Comparison of ENCODE assay signal across 8 mouse cellular contexts in the genomic region with DNA sequence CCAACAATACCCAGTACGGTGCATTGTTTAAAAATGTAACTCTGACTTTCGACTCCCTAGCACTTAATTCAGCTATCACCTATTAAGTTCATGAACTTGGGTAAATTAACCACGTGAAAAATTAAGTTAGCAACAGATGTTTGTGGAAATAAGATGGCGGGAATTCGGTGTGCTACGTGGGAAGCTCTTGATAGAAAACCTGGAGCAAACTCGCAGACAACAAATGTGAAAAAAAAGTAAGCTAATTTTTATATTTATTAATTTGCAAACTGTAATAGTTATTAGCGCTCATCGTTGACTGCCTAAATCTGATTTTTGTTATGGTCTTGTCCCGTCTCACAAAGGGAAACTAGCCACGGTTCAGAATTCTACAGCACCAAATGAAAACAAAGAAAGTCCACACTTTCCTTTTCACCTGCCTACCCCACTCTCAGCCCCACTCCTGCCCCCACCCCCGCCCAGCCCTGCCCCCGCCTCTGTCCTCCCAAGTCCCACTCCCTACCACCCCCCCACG. TPM values are rescaled to one million over a fixed set of nuclear protein-coding genes. Genes with fewer than 3 reads are reported as not detected.
A peak's percentile ranks its signal among the peaks of the same experiment; 100 is the strongest.
DNase-seq lines count a peak whose midpoint lies in the region; ATAC-seq and TF ChIP-seq lines count a peak whose summit lies in the region.
"Had no signal": no experiment of that assay in that cellular context is flagged by ENCODE, and none has a peak within 500 bp of the region (broad histone marks: within the 10 kb centered on the region; RNA-seq: fewer than 3 reads in every experiment).

No protein-coding gene starts in this region.

- no peak for TF ChIP-seq CTCF in lung, postnatal 0 days (IDR thresholded peaks at IDR 0.05)

- intact Hi-C loops in left cerebral cortex, postnatal 14 days (cut with DNase I) = no loop called here

- H3K9me3 ChIP-seq in lung, postnatal 0 days (ENCODE audit: low read length) = no peaks in the 10 kb centered on the region
- H3K9me3 ChIP-seq in embryonic facial prominence, embryonic 14.5 days (ENCODE audit: control insufficient read depth, low read length) = no peaks in the 10 kb centered on the region
- H3K9me3 ChIP-seq in limb, embryonic 14.5 days (ENCODE audit: control insufficient read depth, low read length) = no peaks in the 10 kb centered on the region
- no peaks in the 10 kb centered on the region for H3K9me3 ChIP-seq in stomach, embryonic 16.5 days (replicated peaks; ENCODE audit: control insufficient read depth, low read length)

- H3K27ac ChIP-seq in lung, postnatal 0 days (ENCODE audit: low read length) = peak overlapping the region; percentile 80
- peak overlapping the region; percentile 74 for H3K27ac ChIP-seq in embryonic facial prominence, embryonic 14.5 days (replicated peaks; ENCODE audit: low read depth, low read length)
- peak overlapping the region; percentile 81 for H3K27ac ChIP-seq in limb, embryonic 14.5 days (replicated peaks; ENCODE audit: low read depth, low read length)
- peak overlapping the region; percentile 78 for H3K27ac ChIP-seq in stomach, embryonic 16.5 days (ENCODE audit: low read length)

- H3K9ac ChIP-seq in lung, postnatal 0 days (replicated peaks; ENCODE audit: low read depth) = no peak overlapping the region; the same call in 1 of the 2 replicates
- peak overlapping the region; percentile 63 for H3K9ac ChIP-seq in embryonic facial prominence, embryonic 14.5 days (ENCODE audit: low read depth, low read length)
- peak overlapping the region; percentile 66 for H3K9ac ChIP-seq in limb, embryonic 14.5 days (ENCODE audit: low read depth, low read length, severe bottlenecking)
- peak overlapping the region; percentile 60 for H3K9ac ChIP-seq in stomach, embryonic 16.5 days (ENCODE audit: low read length)

- peaks cover 4% of the 10 kb centered on the region; the same call in 1 of the 2 replicates for H3K4me1 ChIP-seq in lung, postnatal 0 days (ENCODE audit: insufficient read depth, low read depth, low read length)
- H3K4me1 ChIP-seq in embryonic facial prominence, embryonic 14.5 days (ENCODE audit: control insufficient read depth, insufficient read depth, low read length) = peaks cover 8% of the 10 kb centered on the region; the same call in 1 of the 2 replicates
- peaks cover 6% of the 10 kb centered on the region for H3K4me1 ChIP-seq in limb, embryonic 14.5 days (ENCODE audit: control insufficient read depth, insufficient read depth, low read length)
- H3K4me1 ChIP-seq in stomach, embryonic 16.5 days (ENCODE audit: control insufficient read depth, insufficient read depth, low read length) = peaks cover 8% of the 10 kb centered on the region

- no peak for TF ChIP-seq POLR2A in limb, embryonic 14.5 days (IDR thresholded peaks at IDR 0.05; ENCODE audit: borderline replicate concordance, extremely low read depth, insufficient read depth, insufficient read length)

- DNase-seq in lung, postnatal 0 days (ENCODE audit: low spot score) = peak; percentile 67
- no peak for DNase-seq in lung, postnatal 36 days
- peak; percentile 61 for DNase-seq in embryonic facial prominence, embryonic 14.5 days (ENCODE audit: low spot score)
- DNase-seq in limb, embryonic 14.5 days (ENCODE audit: low spot score) = peak; percentile 56
- DNase-seq in adrenal gland, postnatal 4 days (ENCODE audit: low spot score in 2 of 2) = no peak
- DNase-seq in left cerebral cortex, postnatal 14 days (ENCODE audit: low spot score in 2 of 2) = no peak

- peak; percentile 35 for ATAC-seq in lung, postnatal 0 days
- peak; percentile 42 for ATAC-seq in embryonic facial prominence, embryonic 14.5 days (ENCODE audit: low read depth)
- ATAC-seq in limb, embryonic 14.5 days (ENCODE audit: low FRiP score, low read depth) = peak; percentile 38
- no peak; the same call in 1 of the 2 replicates for ATAC-seq in stomach, embryonic 16.5 days (ENCODE audit: insufficient read depth, low FRiP score)

- peak overlapping the region; percentile 89 for H3K4me2 ChIP-seq in lung, postnatal 0 days (replicated peaks; ENCODE audit: low read depth, low read length)
- H3K4me2 ChIP-seq in embryonic facial prominence, embryonic 14.5 days (ENCODE audit: low read depth, low read length) = peak overlapping the region; percentile 74
- peak overlapping the region; percentile 59 for H3K4me2 ChIP-seq in limb, embryonic 14.5 days (replicated peaks; ENCODE audit: low read depth, low read length, severe bottlenecking)
- H3K4me2 ChIP-seq in stomach, embryonic 16.5 days (ENCODE audit: low read depth, low read length) = peak overlapping the region; percentile 94

- WGBS in lung, postnatal 0 days = under 1% methylated on average over 14 of the region's 14 CpGs
- 1% methylated on average over 14 of the region's 14 CpGs for WGBS in embryonic facial prominence, embryonic 14.5 days
- WGBS in limb, embryonic 14.5 days = 1% methylated on average over 14 of the region's 14 CpGs
- 2% methylated on average over 14 of the region's 14 CpGs for WGBS in stomach, embryonic 16.5 days

- 0 out of 2 replicates have a peak, but pooled peaks cover 4% of the 10 kb centered on the region for H3K36me3 ChIP-seq in lung, postnatal 0 days (ENCODE audit: insufficient read depth, low read length)
- H3K36me3 ChIP-seq in embryonic facial prominence, embryonic 14.5 days (ENCODE audit: control insufficient read depth, insufficient read depth, low read length) = peaks cover 26% of the 10 kb centered on the region
- peaks cover 25% of the 10 kb centered on the region for H3K36me3 ChIP-seq in limb, embryonic 14.5 days (ENCODE audit: control insufficient read depth, insufficient read depth, low read length)
- peaks cover 10% of the 10 kb centered on the region for H3K36me3 ChIP-seq in stomach, embryonic 16.5 days (ENCODE audit: control insufficient read depth, insufficient read depth, low read length)

- TF ChIP-seq EP300 in lung, postnatal 0 days (IDR thresholded peaks at IDR 0.05) = no peak

- peak overlapping the region; percentile 69 for H3K4me3 ChIP-seq in lung, postnatal 0 days (ENCODE audit: low read depth, low read length)
- H3K4me3 ChIP-seq in embryonic facial prominence, embryonic 14.5 days (ENCODE audit: low read depth, low read length) = peak overlapping the region; percentile 79
- peak overlapping the region; percentile 73 for H3K4me3 ChIP-seq in limb, embryonic 14.5 days (replicated peaks; ENCODE audit: low read length)
- H3K4me3 ChIP-seq in stomach, embryonic 16.5 days (replicated peaks; ENCODE audit: low read length) = peak overlapping the region; percentile 87

- no peaks in the 10 kb centered on the region for H3K27me3 ChIP-seq in lung, postnatal 0 days (replicated peaks; ENCODE audit: insufficient read depth, low read length)
- H3K27me3 ChIP-seq in embryonic facial prominence, embryonic 14.5 days (replicated peaks; ENCODE audit: control insufficient read depth, insufficient read depth, low read length) = no peaks in the 10 kb centered on the region
- no peaks in the 10 kb centered on the region for H3K27me3 ChIP-seq in limb, embryonic 14.5 days (ENCODE audit: control insufficient read depth, insufficient read depth, low read length)
- H3K27me3 ChIP-seq in stomach, embryonic 16.5 days (ENCODE audit: control insufficient read depth, insufficient read depth, low read length) = no peaks in the 10 kb centered on the region

RNA-seq across cellular contexts. Expression of a gene that starts 0.6 kb away (rescaled TPM):
- 25.3 and 33.9 TPM in 2 replicates for polyA plus RNA-seq in lung, postnatal 0 days (2015; fragmentation: Nextera tagmentation; extraction: Ambion mirVana)
- 30.6 and 36.5 TPM in 2 replicates for polyA plus RNA-seq in embryonic facial prominence, embryonic 14.5 days (2014; fragmentation: Nextera tagmentation; extraction: Ambion mirVana)
- 45.9 and 47.9 TPM in 2 replicates for polyA plus RNA-seq in limb, embryonic 14.5 days (2012; rRNA removed)
- 42.7 and 46.5 TPM in 2 replicates for polyA plus RNA-seq in limb, embryonic 14.5 days (2014; fragmentation: Nextera tagmentation; extraction: Ambion mirVana)
- polyA plus RNA-seq in stomach, embryonic 16.5 days (2015; fragmentation: Nextera tagmentation; extraction: Ambion mirVana) = 49.7 and 57.7 TPM in 2 replicates
- 10 to 100 TPM; 37.5 to 44.2 TPM for total RNA-seq in adrenal gland, postnatal 4 days (2021)
- 10 to 100 TPM; 29.1 to 34.6 TPM for total RNA-seq in left cerebral cortex, postnatal 14 days (2021)

RNA-seq across cellular contexts. Expression of a gene that starts 8.6 kb away (rescaled TPM):
- polyA plus RNA-seq in lung, postnatal 0 days (2015; fragmentation: Nextera tagmentation; extraction: Ambion mirVana) = 3.7 and 3.8 TPM in 2 replicates
- polyA plus RNA-seq in embryonic facial prominence, embryonic 14.5 days (2014; fragmentation: Nextera tagmentation; extraction: Ambion mirVana) = 1.3 and 1.5 TPM in 2 replicates
- polyA plus RNA-seq in limb, embryonic 14.5 days (2012; rRNA removed) = 3.6 TPM in 2 replicates
- polyA plus RNA-seq in limb, embryonic 14.5 days (2014; fragmentation: Nextera tagmentation; extraction: Ambion mirVana) = 1.5 TPM in 2 replicates
- polyA plus RNA-seq in stomach, embryonic 16.5 days (2015; fragmentation: Nextera tagmentation; extraction: Ambion mirVana) = 0.89 and 0.98 TPM in 2 replicates
- under 1 TPM; 0.82 to 0.95 TPM for total RNA-seq in adrenal gland, postnatal 4 days (2021)
- total RNA-seq in left cerebral cortex, postnatal 14 days (2021) = 1 to 10 TPM; 3.8 to 4.3 TPM

RNA-seq across cellular contexts. Expression of a gene that starts 29.9 kb away (rescaled TPM):
- polyA plus RNA-seq in lung, postnatal 0 days (2015; fragmentation: Nextera tagmentation; extraction: Ambion mirVana) = 94.9 and 103 TPM in 2 replicates
- 47.5 and 57.5 TPM in 2 replicates for polyA plus RNA-seq in embryonic facial prominence, embryonic 14.5 days (2014; fragmentation: Nextera tagmentation; extraction: Ambion mirVana)
- polyA plus RNA-seq in limb, embryonic 14.5 days (2012; rRNA removed) = 73.9 and 83.1 TPM in 2 replicates
- 52.0 and 54.5 TPM in 2 replicates for polyA plus RNA-seq in limb, embryonic 14.5 days (2014; fragmentation: Nextera tagmentation; extraction: Ambion mirVana)
- 125 and 143 TPM in 2 replicates for polyA plus RNA-seq in stomach, embryonic 16.5 days (2015; fragmentation: Nextera tagmentation; extraction: Ambion mirVana)
- total RNA-seq in adrenal gland, postnatal 4 days (2021) = 100 to 1,000 TPM; 155 to 181 TPM
- 100 to 1,000 TPM; 508 to 561 TPM for total RNA-seq in left cerebral cortex, postnatal 14 days (2021)

RNA-seq across cellular contexts. Expression of a gene that starts 30.6 kb away (rescaled TPM):
- polyA plus RNA-seq in lung, postnatal 0 days (2015; fragmentation: Nextera tagmentation; extraction: Ambion mirVana) = 0.80 and 1.6 TPM in 2 replicates
- not detected in 2 replicates for polyA plus RNA-seq in embryonic facial prominence, embryonic 14.5 days (2014; fragmentation: Nextera tagmentation; extraction: Ambion mirVana)
- polyA plus RNA-seq in limb, embryonic 14.5 days (2012; rRNA removed) = 0.31 and 1.2 TPM in 2 replicates
- not detected in 2 replicates for polyA plus RNA-seq in limb, embryonic 14.5 days (2014; fragmentation: Nextera tagmentation; extraction: Ambion mirVana)
- polyA plus RNA-seq in stomach, embryonic 16.5 days (2015; fragmentation: Nextera tagmentation; extraction: Ambion mirVana) = 0.19 and 0.79 TPM in 2 replicates
- total RNA-seq in adrenal gland, postnatal 4 days (2021) = under 1 TPM in 1 of 2 experiments, not detected in 1; 0.73 TPM
- total RNA-seq in left cerebral cortex, postnatal 14 days (2021) = not detected
- total RNA-seq: heart, postnatal 10 days had no signal

RNA-seq across cellular contexts. Expression of a gene that starts 34.1 kb away (rescaled TPM):
- polyA plus RNA-seq in lung, postnatal 0 days (2015; fragmentation: Nextera tagmentation; extraction: Ambion mirVana) = not detected in 2 replicates
- polyA plus RNA-seq in embryonic facial prominence, embryonic 14.5 days (2014; fragmentation: Nextera tagmentation; extraction: Ambion mirVana) = not detected in 2 replicates
- polyA plus RNA-seq in limb, embryonic 14.5 days (2012; rRNA removed) = not detected in 2 replicates
- not detected in 2 replicates for polyA plus RNA-seq in limb, embryonic 14.5 days (2014; fragmentation: Nextera tagmentation; extraction: Ambion mirVana)
- not detected in 2 replicates for polyA plus RNA-seq in stomach, embryonic 16.5 days (2015; fragmentation: Nextera tagmentation; extraction: Ambion mirVana)
- not detected for total RNA-seq in adrenal gland, postnatal 4 days (2021)
- not detected for total RNA-seq in left cerebral cortex, postnatal 14 days (2021)
- total RNA-seq: heart, postnatal 10 days had no signal

Comparison
In these comparisons a context has a peak if more than half of its experiments do, and no peak if none do; other contexts are left out.
1. DNase-seq: peak in lung, postnatal 0 days (single experiment), embryonic facial prominence, embryonic 14.5 days (single experiment) and limb, embryonic 14.5 days (single experiment); none in lung, postnatal 36 days (single experiment), adrenal gland, postnatal 4 days (0 of 2) and left cerebral cortex, postnatal 14 days (0 of 2).
2. Peak in every context shown above with its lines, with median percentiles within 50 percentile points of each other: H3K27ac ChIP-seq, H3K4me2 ChIP-seq and H3K4me3 ChIP-seq.